ENCODE assay signal across 8 mouse cellular contexts in the genomic region with DNA sequence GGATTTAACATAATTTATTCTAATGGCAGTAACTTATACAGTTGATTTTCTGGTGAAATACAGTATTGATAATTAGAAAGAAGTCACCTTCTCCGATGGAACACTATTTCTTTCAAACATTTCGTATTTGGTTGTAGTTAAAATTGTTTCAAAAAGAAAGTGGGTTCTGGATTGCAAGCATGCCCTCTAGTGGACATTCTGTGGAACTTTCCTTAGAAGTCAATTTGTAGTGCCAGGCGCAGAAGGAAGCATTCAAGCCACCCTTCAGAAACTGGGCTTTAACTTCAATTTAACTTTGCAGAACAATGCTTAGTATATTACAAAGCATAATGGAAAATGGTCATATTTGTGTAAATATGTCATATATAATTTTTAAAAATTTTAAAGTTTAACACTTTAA.
DNase-seq lines count a peak whose midpoint lies in the region; ATAC-seq and TF ChIP-seq lines count a peak whose summit lies in the region.

No protein-coding gene starts in this region.

- H3K9me3 ChIP-seq in liver, embryonic 14.5 days (ENCODE audit: control insufficient read depth, low read length): no peaks in the 10 kb centered on the region
- no peaks in the 10 kb centered on the region for H3K9me3 ChIP-seq in liver, embryonic 12.5 days (replicated peaks)

- no peak overlapping the region for H3K4me2 ChIP-seq in liver, embryonic 14.5 days (ENCODE audit: low read depth)
- no peak overlapping the region for H3K4me2 ChIP-seq in liver, embryonic 12.5 days

- TF ChIP-seq CTCF in liver, embryonic 14.5 days (IDR thresholded peaks at IDR 0.05; ENCODE audit: low read depth): peak; percentile 72

- DNase-seq in frontal cortex, postnatal 14 days (ENCODE audit: low spot score in 2 of 2): no peak
- DNase-seq in liver, embryonic 14.5 days (ENCODE audit: low read depth in 3 of 3, low spot score in 3 of 3): peak in 1 of 3 experiments; percentile 20
- DNase-seq in MEL-GATA-1-ER (ENCODE audit: extremely low read depth, low read depth): peak; percentile 34
- DNase-seq in spleen, postnatal 14 days (ENCODE audit: low spot score in 2 of 2): no peak
- no peak for DNase-seq in urinary bladder, postnatal 25 days (ENCODE audit: low spot score)

- TF ChIP-seq EP300 in liver, embryonic 14.5 days (IDR thresholded peaks at IDR 0.05; ENCODE audit: low read depth): no peak

- 18% methylated on average over 3 of the region's 3 CpGs for WGBS in liver, embryonic 14.5 days (ENCODE audit: insufficient replicate concordance)
- WGBS in liver, embryonic 12.5 days (ENCODE audit: insufficient replicate concordance): 26% methylated on average over 3 of the region's 3 CpGs

- H3K36me3 ChIP-seq in liver, embryonic 14.5 days (replicated peaks; ENCODE audit: control insufficient read depth, insufficient read depth, low read depth): no peaks in the 10 kb centered on the region
- no peaks in the 10 kb centered on the region for H3K36me3 ChIP-seq in liver, embryonic 12.5 days

- H3K27me3 ChIP-seq in liver, embryonic 14.5 days (ENCODE audit: control insufficient read depth, insufficient read depth, low read length): no peaks in the 10 kb centered on the region
- no peaks in the 10 kb centered on the region for H3K27me3 ChIP-seq in liver, embryonic 12.5 days (replicated peaks)

- peak; percentile 85 for ATAC-seq in frontal cortex, adult (ENCODE audit: low TSS enrichment)
- ATAC-seq in liver, embryonic 14.5 days (ENCODE audit: insufficient read depth): no peak
- no peak for ATAC-seq in liver, embryonic 12.5 days
- 0 out of 2 replicates have a peak, but pooled peaks have one; percentile 69 for ATAC-seq in erythroblast, adult 5-6 weeks (replicated peaks; ENCODE audit: low FRiP score, poor library complexity, severe bottlenecking)

- H3K4me1 ChIP-seq in liver, embryonic 14.5 days (replicated peaks; ENCODE audit: control insufficient read depth in 2 of 2, insufficient read depth in 2 of 2, low read length in 1 of 2): no peaks in the 10 kb centered on the region
- H3K4me1 ChIP-seq in liver, embryonic 12.5 days: no peaks in the 10 kb centered on the region

- no peak overlapping the region for H3K9ac ChIP-seq in liver, embryonic 14.5 days (replicated peaks)
- H3K9ac ChIP-seq in liver, embryonic 12.5 days: no peak overlapping the region

- H3K4me3 ChIP-seq in liver, embryonic 14.5 days (ENCODE audit: insufficient read depth in 1 of 2, low read depth in 2 of 2, low read length in 2 of 2): no peak overlapping the region
- H3K4me3 ChIP-seq in liver, embryonic 12.5 days: no peak overlapping the region

- H3K27ac ChIP-seq in liver, embryonic 14.5 days: no peak overlapping the region
- H3K27ac ChIP-seq in liver, embryonic 12.5 days: no peak overlapping the region

Comparison
In these comparisons a context has a peak if more than half of its experiments do, and no peak if none do; other contexts are left out.
1. ATAC-seq: peak in frontal cortex, adult (single experiment) and erythroblast, adult 5-6 weeks (single experiment); none in liver, embryonic 14.5 days (single experiment) and liver, embryonic 12.5 days (single experiment).